In the genomic region with DNA sequence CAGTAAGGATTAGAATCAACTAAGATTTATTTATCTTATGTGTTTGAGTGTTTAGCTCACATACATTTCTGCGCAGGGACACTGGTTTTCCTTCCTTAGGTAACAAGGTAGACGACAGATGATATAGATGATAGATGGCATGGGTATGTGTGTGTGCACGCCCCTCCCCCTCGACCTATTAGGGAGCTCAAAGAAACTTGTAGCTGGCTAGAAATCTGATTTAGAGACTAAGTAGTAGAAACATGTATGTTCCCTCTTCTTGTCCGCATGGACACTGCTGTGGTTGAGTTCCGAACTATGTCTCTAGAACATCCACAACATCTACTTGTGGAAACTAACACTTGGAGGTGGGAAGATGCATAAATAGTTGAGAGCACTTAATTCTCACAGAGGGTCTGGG, we compare ENCODE assay signal across 8 mouse cellular contexts. TPM values are rescaled to one million over a fixed set of nuclear protein-coding genes. Genes with fewer than 3 reads are reported as not detected.
A peak's percentile ranks its signal among the peaks of the same experiment; 100 is the strongest.
DNase-seq lines count a peak whose midpoint lies in the region; ATAC-seq lines count a peak whose summit lies in the region.

No protein-coding gene starts in this region.

- peak overlapping the region; percentile 72 for H3K4me2 ChIP-seq in liver, embryonic 12.5 days

- H3K27me3 ChIP-seq in liver, embryonic 12.5 days (replicated peaks) = peaks cover 4% of the 10 kb centered on the region; the same call in 1 of the 2 replicates

- peak overlapping the region; percentile 59; the same call in 1 of the 2 replicates for H3K9ac ChIP-seq in liver, embryonic 12.5 days

- no peaks in the 10 kb centered on the region for H3K36me3 ChIP-seq in liver, embryonic 12.5 days

- H3K9me3 ChIP-seq in liver, embryonic 12.5 days (replicated peaks) = no peaks in the 10 kb centered on the region

- no peak overlapping the region for H3K27ac ChIP-seq in liver, embryonic 12.5 days

- no peak for ATAC-seq in liver, embryonic 12.5 days

- H3K4me1 ChIP-seq in liver, embryonic 12.5 days = 0 out of 2 replicates have a peak, but pooled peaks cover 2% of the 10 kb centered on the region

- peak overlapping the region; percentile 55 for H3K4me3 ChIP-seq in liver, embryonic 12.5 days

- DNase-seq in cerebellum, adult 9-11 months = peak; percentile 1
- no peak for DNase-seq in cerebellum, adult 18-20 months
- peak; percentile 3 for DNase-seq in thymus, postnatal 14 days
- DNase-seq in thymus, postnatal 36 days = no peak
- DNase-seq in ovary, adult 18-20 months (ENCODE audit: low spot score) = no peak
- DNase-seq in layer of hippocampus, postnatal 10 days (ENCODE audit: low spot score in 2 of 2) = no peak
- DNase-seq in thymus, postnatal 25 days = no peak

- 52% methylated on average over 6 of the region's 6 CpGs for WGBS in liver, embryonic 12.5 days (ENCODE audit: insufficient replicate concordance)

RNA-seq across cellular contexts. Expression of gene Usp27x, which starts 46.5 kb away (rescaled TPM):
- polyA plus RNA-seq in liver, embryonic 12.5 days (2016; fragmentation: Nextera tagmentation; extraction: Ambion mirVana) = 0.30 TPM in 2 replicates
- 10 to 100 TPM; 14.0 to 14.9 TPM for total RNA-seq in layer of hippocampus, postnatal 10 days (2021)

Comparison
In these comparisons a context has a peak if more than half of its experiments do, and no peak if none do; other contexts are left out.
1. DNase-seq: peak in cerebellum, adult 9-11 months (single experiment) and thymus, postnatal 14 days (single experiment); none in cerebellum, adult 18-20 months (0 of 2), thymus, postnatal 36 days (0 of 2), ovary, adult 18-20 months (single experiment), layer of hippocampus, postnatal 10 days (0 of 2) and thymus, postnatal 25 days (single experiment).